Mouse (Mus musculus) c-Kit-negative CD71-positive TER-119-positive erythroid progenitor cells, embryonic 14.5 days (primary cell): ENCODE measurements at regions not wholly inside any gene's neighbourhood (a gene's known extent, or its start where the extent isn't known, plus 50 kb on each side); places are given as distances from the start of the nearest gene placed in this dataset.

ENCODE experiments used
- DNase-seq: peaks from one replicate; pipeline ENCODE4 v3.0.0-alpha.2; 2013; ENCODE audit warnings: low read depth, low spot score

- no peak for DNase-seq
These were observed 108.8 kb upstream of the Ptpn1 start for GRCm38 (mm10) chr2:167823044-167823443.

GRCm38 (mm10) chr2:167821186-167821585 lies 110.7 kb upstream of the Ptpn1 start:
- DNase-seq = no peak

GRCm38 (mm10) chr2:167818799-167819198 lies 113.1 kb upstream of the Ptpn1 start:
- DNase-seq = no peak

GRCm38 (mm10) chr2:167817030-167817429 lies 114.8 kb upstream of the Ptpn1 start:
- no peak for DNase-seq

GRCm38 (mm10) chr2:167815123-167815522 lies 116.7 kb upstream of the Ptpn1 start:
- no peak for DNase-seq

- DNase-seq = no peak
These were observed 119.6 kb upstream of the Tmem189 start for GRCm38 (mm10) chr2:167809256-167809655.

- no peak for DNase-seq
These were observed 116.1 kb upstream of the Tmem189 start for GRCm38 (mm10) chr2:167805629-167806304.

GRCm38 (mm10) chr2:167804493-167805227 lies 115.0 kb upstream of the Tmem189 start:
- DNase-seq = no peak

- no peak for DNase-seq
These were observed 112.9 kb upstream of the Tmem189 start for GRCm38 (mm10) chr2:167802494-167802893.

- DNase-seq = no peak
These were observed 111.8 kb upstream of the Tmem189 start for GRCm38 (mm10) chr2:167801389-167801788.

- no peak for DNase-seq
These were observed 111.1 kb upstream of the Tmem189 start for GRCm38 (mm10) chr2:167800648-167801245.

GRCm38 (mm10) chr2:167799629-167800387 lies 110.2 kb upstream of the Tmem189 start:
- DNase-seq = no peak

- DNase-seq = no peak
These were observed 109.4 kb upstream of the Tmem189 start for GRCm38 (mm10) chr2:167798969-167799513.

GRCm38 (mm10) chr2:167798076-167798782 lies 108.6 kb upstream of the Tmem189 start:
- no peak for DNase-seq

GRCm38 (mm10) chr2:167795491-167795890 lies 105.9 kb upstream of the Tmem189 start:
- no peak for DNase-seq

- no peak for DNase-seq
These were observed 104.3 kb upstream of the Tmem189 start for GRCm38 (mm10) chr2:167793916-167794315.

- DNase-seq = no peak
These were observed 103.1 kb upstream of the Tmem189 start for GRCm38 (mm10) chr2:167792753-167793152.

GRCm38 (mm10) chr2:167792330-167792729 lies 102.7 kb upstream of the Tmem189 start:
- no peak for DNase-seq

GRCm38 (mm10) chr2:167789471-167789923 lies 99.9 kb upstream of the Tmem189 start:
- no peak for DNase-seq

- DNase-seq = no peak
These were observed 97.3 kb upstream of the Tmem189 start for GRCm38 (mm10) chr2:167786951-167787350.

- no peak for DNase-seq
These were observed 94.7 kb upstream of the Tmem189 start for GRCm38 (mm10) chr2:167784353-167784752.
